ENCODE assay signal across 19 mouse cellular contexts in genomic region chr13:105433141-105433540, GRCm38 (mm10). TPM values are rescaled to one million over a fixed set of nuclear protein-coding genes. Genes with fewer than 3 reads are reported as not detected.
"Had no signal": no experiment of that assay in that cellular context is flagged by ENCODE, and none has a peak within 500 bp of the region (broad histone marks: within the 10 kb centered on the region; RNA-seq: fewer than 3 reads in every experiment).

No protein-coding gene starts in this region.

- H3K4me2 ChIP-seq: lung, embryonic 15.5 days; midbrain, embryonic 11.5 days; midbrain, embryonic 13.5 days; midbrain, embryonic 15.5 days; neural tube, embryonic 12.5 days; stomach, embryonic 15.5 days had no signal

- H3K27ac ChIP-seq: lung, embryonic 15.5 days; macrophage; midbrain, embryonic 13.5 days; midbrain, embryonic 15.5 days; neural tube, embryonic 12.5 days; stomach, embryonic 15.5 days; stomach, postnatal 0 days had no signal

- DNase-seq: liver, postnatal 0 days; lung, adult 2 months; lung, postnatal 14 days; lung, postnatal 36 days; right cerebral cortex, postnatal 14 days; thymus, adult 2 months; thymus, postnatal 14 days; thymus, postnatal 36 days had no signal

- H3K9ac ChIP-seq: liver, postnatal 0 days; lung, embryonic 15.5 days; midbrain, embryonic 13.5 days; midbrain, embryonic 15.5 days; neural tube, embryonic 12.5 days; stomach, embryonic 15.5 days had no signal

- H3K4me1 ChIP-seq: lung, embryonic 15.5 days; megakaryocyte, embryonic 14.5 days; midbrain, embryonic 13.5 days; midbrain, embryonic 15.5 days; neural tube, embryonic 12.5 days; stomach, embryonic 15.5 days had no signal

- H3K4me3 ChIP-seq: lung, embryonic 15.5 days; megakaryocyte, embryonic 14.5 days; midbrain, embryonic 13.5 days; midbrain, embryonic 15.5 days; neural tube, embryonic 12.5 days; stomach, embryonic 15.5 days had no signal

- H3K36me3 ChIP-seq: lung, embryonic 15.5 days; midbrain, embryonic 13.5 days; midbrain, embryonic 15.5 days; neural tube, embryonic 12.5 days; stomach, embryonic 15.5 days had no signal

- H3K9me3 ChIP-seq: lung, embryonic 15.5 days; megakaryocyte, embryonic 14.5 days; midbrain, embryonic 13.5 days; midbrain, embryonic 15.5 days; neural tube, embryonic 12.5 days; stomach, embryonic 15.5 days had no signal

- H3K27me3 ChIP-seq: lung, embryonic 15.5 days; megakaryocyte, embryonic 14.5 days; midbrain, embryonic 13.5 days; midbrain, embryonic 15.5 days; neural tube, embryonic 12.5 days; stomach, embryonic 15.5 days had no signal

- ATAC-seq: liver, postnatal 0 days; lung, postnatal 0 days; midbrain, embryonic 13.5 days; midbrain, embryonic 15.5 days had no signal

RNA-seq across cellular contexts. Expression of gene Htr1a, which starts 10.3 kb away (rescaled TPM):
- polyA plus RNA-seq: liver, postnatal 0 days; lung, adult 2 months; lung, embryonic 15.5 days; lung, postnatal 0 days; macrophage; spleen, adult 2 months; stomach, postnatal 0 days had no signal
